Mouse (Mus musculus): ENCODE measurements around the gene A530016L24Rik.

GRCm38 (mm10) chr12:112503003-112503771, 13.9 kb downstream of the A530016L24Rik start:
- TF ChIP-seq CHD2 (IDR thresholded peaks at IDR 0.05; ENCODE audit: low read depth, low read length) = no peak
- TF ChIP-seq ZC3H11A (IDR thresholded peaks at IDR 0.05; ENCODE audit: borderline replicate concordance, low read depth, low read length) = no peak
- TF ChIP-seq ZNF384 (IDR thresholded peaks at IDR 0.05; ENCODE audit: low read depth, low read length) = no peak
